Mouse (Mus musculus): ENCODE measurements at regions not wholly inside any gene's neighbourhood (a gene's known extent, or its start where the extent isn't known, plus 50 kb on each side); places are given as distances from the start of the nearest gene placed in this dataset.

GRCm38 (mm10) chr5:49816751-49817150 lies 242.1 kb downstream of the Adgra3 start:
- ATAC-seq (ENCODE audit: insufficient read depth, low FRiP score, low TSS enrichment): no peak
- WGBS: 80% methylated on average over 3 of the region's 3 CpGs
- no peaks in the 10 kb centered on the region for H3K4me1 ChIP-seq (ENCODE audit: control insufficient read depth, insufficient read depth, low read length)
- no peak for DNase-seq (ENCODE audit: low spot score)
- H3K9ac ChIP-seq (ENCODE audit: low read length): no peak overlapping the region
- H3K9me3 ChIP-seq (ENCODE audit: control insufficient read depth, low read length): no peaks in the 10 kb centered on the region
- H3K36me3 ChIP-seq (ENCODE audit: control insufficient read depth, insufficient read depth, low read length): no peaks in the 10 kb centered on the region
- no peak overlapping the region for H3K4me3 ChIP-seq (ENCODE audit: low read depth, low read length)
- H3K27me3 ChIP-seq (ENCODE audit: control insufficient read depth, insufficient read depth, low read length): no peaks in the 10 kb centered on the region
- H3K4me2 ChIP-seq (ENCODE audit: low read depth): no peak overlapping the region
- no peak overlapping the region for H3K27ac ChIP-seq (ENCODE audit: low read depth, low read length)

DNA sequence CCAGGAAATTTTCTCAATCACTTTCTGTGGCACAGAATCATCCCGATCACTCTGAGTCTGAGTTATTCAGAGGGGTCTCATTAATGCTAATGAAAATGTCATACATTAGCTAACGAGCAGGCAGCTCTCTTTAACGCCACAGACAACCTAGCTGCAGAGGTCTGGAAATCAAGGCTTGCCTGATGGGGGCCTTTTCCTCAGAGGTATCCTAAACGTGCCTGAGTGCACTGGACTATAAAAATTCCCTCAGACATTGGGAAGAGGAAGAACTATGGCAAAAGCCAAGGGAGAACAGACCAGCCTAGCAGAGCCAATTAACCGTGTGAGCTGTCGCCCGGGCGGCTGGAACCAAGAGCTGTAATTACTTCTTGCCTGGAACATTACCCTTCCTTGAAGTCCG lies 245.5 kb downstream of the Adgra3 start:
- H3K9me3 ChIP-seq (ENCODE audit: control insufficient read depth, low read length): no peaks in the 10 kb centered on the region
- no peak overlapping the region for H3K27ac ChIP-seq (ENCODE audit: low read depth, low read length)
- H3K4me2 ChIP-seq (ENCODE audit: low read depth): no peak overlapping the region
- no peaks in the 10 kb centered on the region for H3K4me1 ChIP-seq (ENCODE audit: control insufficient read depth, insufficient read depth, low read length)
- no peaks in the 10 kb centered on the region for H3K27me3 ChIP-seq (ENCODE audit: control insufficient read depth, insufficient read depth, low read length)
- WGBS: 59% methylated on average over 9 of the region's 9 CpGs
- H3K36me3 ChIP-seq (ENCODE audit: control insufficient read depth, insufficient read depth, low read length): no peaks in the 10 kb centered on the region
- ATAC-seq (ENCODE audit: insufficient read depth, low FRiP score, low TSS enrichment): no peak
- H3K4me3 ChIP-seq (ENCODE audit: low read depth, low read length): no peak overlapping the region
- no peak for DNase-seq (ENCODE audit: low spot score)
- no peak overlapping the region for H3K9ac ChIP-seq (ENCODE audit: low read length)

DNA sequence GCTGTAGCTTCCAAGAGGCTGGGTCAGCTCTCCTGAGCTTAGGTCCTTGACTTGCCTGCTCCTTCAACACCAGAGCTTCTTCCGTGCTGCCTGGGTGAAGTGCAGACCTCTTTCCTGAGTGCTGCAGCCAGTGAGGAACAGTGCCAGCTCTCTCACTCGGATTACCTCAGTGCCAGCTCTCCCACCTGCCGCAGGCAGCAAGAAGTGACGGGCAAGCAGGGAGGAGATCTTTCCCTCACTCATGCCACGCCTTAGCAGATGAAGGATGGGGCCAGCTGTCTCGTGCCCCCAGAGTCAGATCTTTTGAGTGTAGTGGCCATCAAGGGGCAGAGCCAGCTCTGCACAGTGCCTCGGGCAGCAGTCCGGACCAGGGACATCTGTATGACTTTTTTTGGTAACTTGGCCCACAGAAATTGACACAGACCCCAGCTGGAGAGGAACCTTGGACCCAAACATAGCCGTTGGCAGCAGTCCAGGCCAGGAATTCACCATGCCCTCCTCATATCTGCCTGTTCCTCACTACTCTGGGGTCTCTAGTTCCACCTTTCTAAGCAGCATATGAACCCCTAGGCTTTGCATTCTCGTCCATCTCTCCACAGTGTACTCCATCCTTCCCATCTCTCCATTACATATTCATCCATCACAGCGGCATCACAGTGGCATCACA lies 263.9 kb upstream of the Kcnip4 start:
- 85% methylated on average over 11 of the region's 11 CpGs for WGBS
- Histone ChIP-seq H3K4me2 (ENCODE audit: low read depth) (no peak overlapping the region), H3K9ac (ENCODE audit: low read length) (no peak overlapping the region), H3K4me1 (ENCODE audit: control insufficient read depth, insufficient read depth, low read length) (no peaks in the 10 kb centered on the region), H3K27ac (ENCODE audit: low read depth, low read length) (no peak overlapping the region), H3K27me3 (ENCODE audit: control insufficient read depth, insufficient read depth, low read length) (no peaks in the 10 kb centered on the region), H3K9me3 (ENCODE audit: control insufficient read depth, low read length) (no peaks in the 10 kb centered on the region), H3K36me3 (ENCODE audit: control insufficient read depth, insufficient read depth, low read length) (no peaks in the 10 kb centered on the region), H3K4me3 (ENCODE audit: low read depth, low read length) (no peak overlapping the region)
- ATAC-seq (ENCODE audit: insufficient read depth, low FRiP score, low TSS enrichment) (no peak), DNase-seq (ENCODE audit: low spot score) (no peak)

DNA sequence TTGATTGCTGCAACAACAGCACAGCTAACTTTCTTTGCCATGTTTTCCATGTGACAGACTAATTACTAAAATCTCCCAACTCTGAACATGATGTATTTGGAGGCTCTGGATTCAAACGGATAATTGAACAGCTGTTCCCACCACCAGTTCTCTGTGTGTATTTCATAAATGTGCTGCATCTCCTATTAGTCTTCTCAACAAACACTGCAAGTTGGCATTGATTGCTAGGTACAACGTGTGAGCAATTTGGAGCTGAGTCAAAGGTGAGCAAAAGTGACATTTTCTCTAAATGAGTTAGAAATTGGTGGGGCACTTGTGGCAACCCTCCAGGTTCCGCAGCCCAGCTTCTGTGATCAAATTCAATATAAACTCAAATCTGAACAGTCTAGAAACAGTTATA lies 259.0 kb upstream of the Kcnip4 start:
- no peak overlapping the region for H3K4me3 ChIP-seq (ENCODE audit: low read depth, low read length)
- 84% methylated on average over 3 of the region's 3 CpGs for WGBS
- H3K4me1 ChIP-seq (ENCODE audit: control insufficient read depth, insufficient read depth, low read length): no peaks in the 10 kb centered on the region
- DNase-seq (ENCODE audit: low spot score) (no peak), ATAC-seq (ENCODE audit: insufficient read depth, low FRiP score, low TSS enrichment) (no peak)
- no peak overlapping the region for H3K27ac ChIP-seq (ENCODE audit: low read depth, low read length)
- no peaks in the 10 kb centered on the region for H3K36me3 ChIP-seq (ENCODE audit: control insufficient read depth, insufficient read depth, low read length)
- H3K9ac ChIP-seq (ENCODE audit: low read length): no peak overlapping the region
- H3K27me3 ChIP-seq (ENCODE audit: control insufficient read depth, insufficient read depth, low read length): no peaks in the 10 kb centered on the region
- no peak overlapping the region for H3K4me2 ChIP-seq (ENCODE audit: low read depth)
- no peaks in the 10 kb centered on the region for H3K9me3 ChIP-seq (ENCODE audit: control insufficient read depth, low read length)

- Histone ChIP-seq H3K9ac (ENCODE audit: low read length) (no peak overlapping the region), H3K4me2 (ENCODE audit: low read depth) (no peak overlapping the region), H3K4me1 (ENCODE audit: control insufficient read depth, insufficient read depth, low read length) (no peaks in the 10 kb centered on the region), H3K27me3 (ENCODE audit: control insufficient read depth, insufficient read depth, low read length) (no peaks in the 10 kb centered on the region), H3K9me3 (ENCODE audit: control insufficient read depth, low read length) (no peaks in the 10 kb centered on the region), H3K27ac (ENCODE audit: low read depth, low read length) (no peak overlapping the region), H3K36me3 (ENCODE audit: control insufficient read depth, insufficient read depth, low read length) (no peaks in the 10 kb centered on the region), H3K4me3 (ENCODE audit: low read depth, low read length) (no peak overlapping the region)
- no peak for DNase-seq (ENCODE audit: low spot score)
- WGBS: 93% methylated on average over 4 of the region's 4 CpGs
- no peak for ATAC-seq (ENCODE audit: insufficient read depth, low FRiP score, low TSS enrichment)
Observed at GRCm38 (mm10) chr5:49761054-49761453, 236.3 kb upstream of the Kcnip4 start.

GRCm38 (mm10) chr5:49755531-49755930 lies 230.8 kb upstream of the Kcnip4 start:
- no peak overlapping the region for H3K4me3 ChIP-seq (ENCODE audit: low read depth, low read length)
- H3K4me2 ChIP-seq (ENCODE audit: low read depth): no peak overlapping the region
- no peaks in the 10 kb centered on the region for H3K9me3 ChIP-seq (ENCODE audit: control insufficient read depth, low read length)
- 86% methylated on average over 1 of the region's 1 CpGs for WGBS
- H3K36me3 ChIP-seq (ENCODE audit: control insufficient read depth, insufficient read depth, low read length): no peaks in the 10 kb centered on the region
- H3K27me3 ChIP-seq (ENCODE audit: control insufficient read depth, insufficient read depth, low read length): no peaks in the 10 kb centered on the region
- no peak overlapping the region for H3K27ac ChIP-seq (ENCODE audit: low read depth, low read length)
- no peaks in the 10 kb centered on the region for H3K4me1 ChIP-seq (ENCODE audit: control insufficient read depth, insufficient read depth, low read length)
- DNase-seq (ENCODE audit: low spot score): no peak
- H3K9ac ChIP-seq (ENCODE audit: low read length): no peak overlapping the region
- ATAC-seq (ENCODE audit: insufficient read depth, low FRiP score, low TSS enrichment): no peak

DNA sequence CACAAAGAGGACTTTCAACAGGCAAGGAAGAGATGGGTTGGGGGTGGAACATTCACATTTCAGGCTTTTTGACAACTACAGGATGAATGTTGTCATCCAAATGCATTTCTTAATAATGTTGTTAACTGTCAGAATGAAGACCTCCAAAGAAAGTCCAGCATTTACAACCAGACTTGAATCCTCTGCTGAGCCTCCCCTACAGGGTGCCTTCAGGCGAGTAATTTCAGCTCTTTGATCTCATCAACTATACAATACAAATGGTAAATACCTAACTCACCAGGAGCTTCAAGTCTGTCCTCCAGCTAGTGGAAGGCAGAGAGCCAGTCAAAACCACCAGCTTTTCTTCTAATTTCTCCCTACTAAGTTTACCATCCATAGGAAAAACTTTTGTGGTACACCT lies 187.9 kb upstream of the Kcnip4 start:
- WGBS: 23% methylated on average over 1 of the region's 1 CpGs
- no peak for ATAC-seq (ENCODE audit: insufficient read depth, low FRiP score, low TSS enrichment)

GRCm38 (mm10) chr5:49682156-49682555 lies 157.4 kb upstream of the Kcnip4 start:
- no peaks in the 10 kb centered on the region for H3K36me3 ChIP-seq (ENCODE audit: control insufficient read depth, insufficient read depth, low read length)
- H3K9ac ChIP-seq (ENCODE audit: low read length): no peak overlapping the region
- H3K4me3 ChIP-seq (ENCODE audit: low read depth, low read length): no peak overlapping the region
- H3K4me2 ChIP-seq (ENCODE audit: low read depth): no peak overlapping the region
- ATAC-seq (ENCODE audit: insufficient read depth, low FRiP score, low TSS enrichment) (no peak), DNase-seq (ENCODE audit: low spot score) (no peak)
- 94% methylated on average over 4 of the region's 4 CpGs for WGBS
- no peaks in the 10 kb centered on the region for H3K4me1 ChIP-seq (ENCODE audit: control insufficient read depth, insufficient read depth, low read length)
- no peak overlapping the region for H3K27ac ChIP-seq (ENCODE audit: low read depth, low read length)
- H3K27me3 ChIP-seq (ENCODE audit: control insufficient read depth, insufficient read depth, low read length): no peaks in the 10 kb centered on the region
- no peaks in the 10 kb centered on the region for H3K9me3 ChIP-seq (ENCODE audit: control insufficient read depth, low read length)

More for the DNA sequence above, 187.9 kb upstream of the Kcnip4 start:
- Histone ChIP-seq H3K9ac (ENCODE audit: low read length) (no peak overlapping the region), H3K4me1 (ENCODE audit: control insufficient read depth, insufficient read depth, low read length) (no peaks in the 10 kb centered on the region), H3K36me3 (ENCODE audit: control insufficient read depth, insufficient read depth, low read length) (no peaks in the 10 kb centered on the region), H3K9me3 (ENCODE audit: control insufficient read depth, low read length) (no peaks in the 10 kb centered on the region), H3K27me3 (ENCODE audit: control insufficient read depth, insufficient read depth, low read length) (no peaks in the 10 kb centered on the region), H3K27ac (ENCODE audit: low read depth, low read length) (no peak overlapping the region), H3K4me2 (ENCODE audit: low read depth) (no peak overlapping the region), H3K4me3 (ENCODE audit: low read depth, low read length) (no peak overlapping the region)
- no peak for DNase-seq (ENCODE audit: low spot score)

- Histone ChIP-seq H3K36me3 (ENCODE audit: control insufficient read depth, insufficient read depth, low read length) (no peaks in the 10 kb centered on the region), H3K4me3 (ENCODE audit: low read depth, low read length) (no peak overlapping the region), H3K9me3 (ENCODE audit: control insufficient read depth, low read length) (no peaks in the 10 kb centered on the region), H3K4me1 (ENCODE audit: control insufficient read depth, insufficient read depth, low read length) (no peaks in the 10 kb centered on the region), H3K27ac (ENCODE audit: low read depth, low read length) (no peak overlapping the region), H3K4me2 (ENCODE audit: low read depth) (no peak overlapping the region), H3K9ac (ENCODE audit: low read length) (no peak overlapping the region), H3K27me3 (ENCODE audit: control insufficient read depth, insufficient read depth, low read length) (no peaks in the 10 kb centered on the region)
- no peak for DNase-seq (ENCODE audit: low spot score)
- ATAC-seq (ENCODE audit: insufficient read depth, low FRiP score, low TSS enrichment): no peak
- WGBS: 81% methylated on average over 2 of the region's 2 CpGs
Observed at GRCm38 (mm10) chr5:49681514-49681913, 156.8 kb upstream of the Kcnip4 start.

Measured in neural tube, embryonic 11.5 days (tissue).